Mouse (Mus musculus) midbrain, embryonic 14.5 days (tissue): ENCODE measurements around the gene Jchain. TPM values are rescaled to one million over a fixed set of nuclear protein-coding genes. Genes with fewer than 3 reads are reported as not detected.

Experiments
- ATAC-seq: fragments of 200-750 bp; cut with Nextera tagmentation; 2 replicates; pipeline ENCODE4 v1.8.0; 2017; ENCODE audit warnings: moderate number of reproducible peaks, moderate library complexity; ENCODE audit not compliant: low FRiP score, low TSS enrichment
- DNase-seq: peaks from one replicate; pipeline ENCODE4 v3.0.0-alpha.2; 2015
- H3K27ac ChIP-seq: fragments of 300-500 bp; sonication (generic); replicated peaks from 2 replicates; pipeline ENCODE4 v1.5.1; 2014; ENCODE audit warnings: mild to moderate bottlenecking, low read depth, low read length, moderate library complexity
- H3K27me3 ChIP-seq: fragments of 300-500 bp; sonication (generic); 2 replicates; pipeline ENCODE4 v1.6.1; 2014; ENCODE audit warnings: low read length, control low read depth, mixed read lengths; ENCODE audit not compliant: control insufficient read depth, insufficient read depth
- H3K36me3 ChIP-seq: fragments of 300-500 bp; sonication (generic); 2 replicates; pipeline ENCODE4 v1.6.1; 2014; ENCODE audit warnings: low read length, control low read depth; ENCODE audit not compliant: control insufficient read depth, insufficient read depth
- H3K4me1 ChIP-seq: fragments of 300-500 bp; sonication (generic); 2 replicates; pipeline ENCODE4 v1.6.1; 2014; ENCODE audit warnings: mild to moderate bottlenecking, antibody characterized with exemption, low read length, control low read depth; ENCODE audit not compliant: control insufficient read depth, insufficient read depth
- H3K4me2 ChIP-seq: fragments of 300-500 bp; sonication (generic); 2 replicates; pipeline ENCODE4 v1.6.1; 2014; ENCODE audit warnings: mild to moderate bottlenecking, low read length, moderate library complexity
- H3K4me3 ChIP-seq: fragments of 300-500 bp; sonication (generic); replicated peaks from 2 replicates; pipeline ENCODE4 v1.5.1; 2014; ENCODE audit warnings: low read depth, low read length
- H3K9ac ChIP-seq: fragments of 300-500 bp; sonication (generic); replicated peaks from 2 replicates; pipeline ENCODE4 v1.6.1; 2014; ENCODE audit warnings: mild to moderate bottlenecking, low read length, moderate library complexity
- H3K9me3 ChIP-seq: fragments of 300-500 bp; sonication (generic); 2 replicates; pipeline ENCODE4 v1.6.1; 2016; ENCODE audit warnings: low read length, control low read depth, mixed read lengths; ENCODE audit not compliant: control insufficient read depth
- WGBS: fragments of 180-500 bp; shearing (Covaris S2); extraction: QIAGEN DNeasy Blood & Tissue Kit; methylation state at CpG from one replicate; pipeline ENCODE4 v1.1.7; 2014; 5-methylcytosine and 5-hydroxymethylcytosine counted together
- polyA plus RNA-seq: library from polyadenylated mRNA; unstranded; fragments of >200 nt; fragmentation: Nextera tagmentation; extraction: Ambion mirVana; gene quantifications from 2 replicates; pipeline ENCODE4 v1.2.1, GENCODE M21; 2014

Gene Jchain
- polyA plus RNA-seq, 1 experiment from 2014 or later = 0.39 TPM

DNA sequence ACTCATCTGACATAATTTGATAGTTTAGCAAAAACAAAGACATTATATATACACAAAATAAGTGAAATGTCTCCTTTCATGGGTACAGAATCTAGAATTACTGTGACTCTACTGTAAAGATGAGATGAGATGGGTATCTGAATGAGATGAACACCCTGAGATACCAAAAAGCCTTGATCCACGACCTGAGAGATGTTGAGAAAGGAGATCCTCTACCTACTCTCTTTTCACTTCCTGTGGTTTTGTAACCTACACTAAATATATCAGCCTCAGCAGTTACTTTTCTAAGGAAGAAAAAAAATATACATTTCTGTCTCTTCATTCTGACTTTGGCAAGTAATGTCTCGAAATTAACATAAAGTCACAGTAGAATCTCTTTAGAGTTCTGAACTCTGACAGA, 38.7 kb downstream of the Jchain start:
- Histone ChIP-seq H3K4me1 (no peaks in the 10 kb centered on the region), H3K36me3 (no peaks in the 10 kb centered on the region), H3K4me2 (no peak overlapping the region), H3K9ac (no peak overlapping the region), H3K4me3 (no peak overlapping the region), H3K27me3 (no peaks in the 10 kb centered on the region), H3K27ac (no peak overlapping the region), H3K9me3 (no peaks in the 10 kb centered on the region)
- DNase-seq (no peak), ATAC-seq (no peak)
- 79% methylated on average over 2 of the region's 2 CpGs for WGBS

DNA sequence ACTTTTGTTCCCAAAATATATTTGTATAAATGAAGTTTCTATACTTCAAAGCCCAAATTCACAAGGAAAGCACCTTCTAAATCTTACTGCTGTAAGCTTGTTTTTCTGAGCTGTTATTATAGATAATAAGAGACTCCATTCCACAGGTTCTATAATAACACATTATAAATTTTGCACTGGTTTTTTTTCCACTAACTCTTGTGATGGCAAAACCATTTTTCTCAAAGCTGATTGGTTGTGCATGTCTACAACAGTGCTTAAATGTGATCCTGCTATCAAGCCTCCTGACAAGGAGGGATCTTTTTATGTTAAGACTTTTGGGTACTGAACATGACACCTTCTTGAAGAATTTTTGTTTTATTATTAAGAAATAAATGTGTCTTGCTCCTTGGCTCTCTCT, 40.0 kb downstream of the Jchain start, which contains the start of gene Enam:
Gene Enam, plus strand, starts transcription at position 301 of the 400 bp plus-strand sequence.
- H3K9me3 ChIP-seq = no peaks in the 10 kb centered on the region

More for the DNA sequence above, 40.0 kb downstream of the Jchain start, which contains the start of gene Enam:
- no peaks in the 10 kb centered on the region for H3K36me3 ChIP-seq
- DNase-seq (no peak), ATAC-seq (no peak)
- H3K4me1 ChIP-seq = no peaks in the 10 kb centered on the region
- no peak within 1 kb of the TSS for H3K4me3 ChIP-seq
- no peak within 1 kb of the TSS for H3K9ac ChIP-seq
- no peak within 1 kb of the TSS for H3K27ac ChIP-seq
- no peak within 1 kb of the TSS for H3K4me2 ChIP-seq
- no peaks in the 10 kb centered on the region for H3K27me3 ChIP-seq

Other genes with a start within 250 kb of the Jchain start
- not detected in 2 replicates for gene Prol1, start 210.6 kb downstream of the Jchain start, polyA plus RNA-seq
- gene Amtn, start 151.8 kb downstream of the Jchain start, polyA plus RNA-seq = not detected in 2 replicates
- gene Ambn, start 71.9 kb downstream of the Jchain start, polyA plus RNA-seq = not detected in 2 replicates
- gene Enam, start 39.9 kb downstream of the Jchain start, polyA plus RNA-seq = not detected in 2 replicates
- 42.0 and 46.2 TPM in 2 replicates for gene Utp3, start 26.6 kb upstream of the Jchain start, polyA plus RNA-seq
- 268 and 322 TPM in 2 replicates for gene Rufy3, start 37.1 kb upstream of the Jchain start, polyA plus RNA-seq
- 63.6 and 82.7 TPM in 2 replicates for gene Grsf1, start 148.3 kb upstream of the Jchain start, polyA plus RNA-seq
- 13.4 and 13.7 TPM in 2 replicates for gene Mob1b, start 193.0 kb upstream of the Jchain start, polyA plus RNA-seq
- gene Dck, start 237.1 kb upstream of the Jchain start, polyA plus RNA-seq = 51.0 and 67.5 TPM in 2 replicates